ENCODE assay signal across 12 mouse cellular contexts in the genomic region with DNA sequence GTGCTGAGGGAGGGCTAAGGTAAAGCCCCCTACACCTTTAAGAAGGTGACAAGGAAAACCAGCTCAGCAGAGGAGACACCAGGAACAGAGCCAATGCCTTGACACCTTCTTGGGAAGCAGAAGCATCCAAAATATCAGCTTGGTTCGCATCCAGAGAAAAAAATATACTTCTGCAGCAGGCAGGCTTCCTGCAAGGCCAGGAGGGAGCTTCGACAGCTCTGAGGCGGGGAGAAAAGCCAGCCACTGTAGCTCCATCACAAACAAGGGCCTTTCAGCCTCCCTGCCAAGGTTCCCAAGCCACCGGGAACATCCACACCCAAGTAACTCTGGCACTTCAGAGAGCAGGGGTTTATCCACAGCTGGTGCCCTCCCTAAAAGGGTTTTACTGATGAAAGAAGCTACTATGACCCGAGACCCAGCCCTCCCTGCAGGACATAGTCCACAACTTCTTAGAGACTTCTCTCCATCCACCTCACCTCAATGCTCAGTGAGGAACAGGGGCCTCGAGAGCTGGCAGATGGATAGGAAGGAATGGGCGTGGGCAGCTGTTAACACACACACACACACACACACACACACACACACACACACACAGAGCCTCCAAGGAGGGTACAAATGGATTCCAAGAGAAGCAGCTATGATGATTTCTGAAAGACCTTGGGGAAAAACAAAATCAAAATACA.
DNase-seq lines count a peak whose midpoint lies in the region; ATAC-seq lines count a peak whose summit lies in the region.
"Had no signal": no experiment of that assay in that cellular context is flagged by ENCODE, and none has a peak within 500 bp of the region (broad histone marks: within the 10 kb centered on the region; RNA-seq: fewer than 3 reads in every experiment).

No protein-coding gene starts in this region.

- no peaks in the 10 kb centered on the region for H3K27me3 ChIP-seq in heart, embryonic 12.5 days (replicated peaks)
- H3K27me3 ChIP-seq: neural tube, embryonic 12.5 days; stomach, embryonic 15.5 days had no signal

- peaks cover 7% of the 10 kb centered on the region for H3K4me1 ChIP-seq in heart, embryonic 12.5 days (replicated peaks)

- peak; percentile 94 for DNase-seq in heart, adult 11 months
- DNase-seq in ovary, postnatal 36 days (ENCODE audit: low spot score): peak; percentile 39
- DNase-seq in ovary, postnatal 10 days (ENCODE audit: low spot score): no peak
- peak; percentile 21 to 75 for DNase-seq in left cerebral cortex, postnatal 25 days (ENCODE audit: low spot score in 2 of 2)
- DNase-seq in skeletal muscle tissue, adult 2 months (ENCODE audit: low read depth, low spot score): peak; percentile 4
- no peak for DNase-seq in natural killer cell, adult 2 months (ENCODE audit: low spot score in 2 of 2)
- no peak for DNase-seq in thymus, postnatal 4 days
- DNase-seq: liver, postnatal 0 days had no signal

- no peak overlapping the region for H3K27ac ChIP-seq in heart, embryonic 12.5 days (ENCODE audit: poor library complexity, severe bottlenecking)
- H3K27ac ChIP-seq: kidney, postnatal 0 days; neural tube, embryonic 12.5 days; stomach, embryonic 15.5 days had no signal

- intact Hi-C loops in left cerebral cortex, postnatal 25 days (cut with DNase I): no loop called here

- WGBS in heart, embryonic 12.5 days: 45% methylated on average over 7 of the region's 7 CpGs

- H3K4me3 ChIP-seq in heart, embryonic 12.5 days: no peak overlapping the region
- H3K4me3 ChIP-seq: neural tube, embryonic 12.5 days; stomach, embryonic 15.5 days had no signal

- no peaks in the 10 kb centered on the region for H3K9me3 ChIP-seq in heart, embryonic 12.5 days (replicated peaks)
- H3K9me3 ChIP-seq: neural tube, embryonic 12.5 days; stomach, embryonic 15.5 days had no signal

- H3K36me3 ChIP-seq in heart, embryonic 12.5 days: no peaks in the 10 kb centered on the region
- H3K36me3 ChIP-seq: neural tube, embryonic 12.5 days; stomach, embryonic 15.5 days had no signal

- H3K9ac ChIP-seq in heart, embryonic 12.5 days: no peak overlapping the region
- H3K9ac ChIP-seq: liver, postnatal 0 days; neural tube, embryonic 12.5 days; stomach, embryonic 15.5 days had no signal

- H3K4me2 ChIP-seq in heart, embryonic 12.5 days: no peak overlapping the region
- H3K4me2 ChIP-seq: neural tube, embryonic 12.5 days; stomach, embryonic 15.5 days had no signal

- ATAC-seq in heart, embryonic 12.5 days (ENCODE audit: insufficient number of reproducible peaks, low FRiP score): no peak
- ATAC-seq: liver, postnatal 0 days had no signal

Comparison
In these comparisons a context has a peak if more than half of its experiments do, and no peak if none do; other contexts are left out.
1. DNase-seq: peak in heart, adult 11 months (single experiment), ovary, postnatal 36 days (single experiment), left cerebral cortex, postnatal 25 days (2 of 2) and skeletal muscle tissue, adult 2 months (single experiment); none in ovary, postnatal 10 days (single experiment), natural killer cell, adult 2 months (0 of 2) and thymus, postnatal 4 days (single experiment).